Mouse (Mus musculus) G1E (cell line): ENCODE results near the gene Folr1.

Experiments
- CTCF ChIP-seq: IDR thresholded peaks from 2 replicates; pipeline ENCODE4 v1.5.1; 2012; ENCODE audit warnings: low read depth, low read length, inconsistent platforms, mixed read lengths
- POLR2AphosphoS5 ChIP-seq: IDR thresholded peaks from 2 replicates; pipeline ENCODE4 v1.6.1; 2012; ENCODE audit warnings: low read depth, low read length, inconsistent platforms; ENCODE audit not compliant: insufficient replicate concordance

GRCm38 (mm10) chr7:101830373-101830772, 40.2 kb downstream of the Folr1 start:
- no peak for TF ChIP-seq CTCF
- no peak for TF ChIP-seq POLR2AphosphoS5
